Mouse (Mus musculus) brain, adult 2 months (tissue): ENCODE measurements at regions not wholly inside any gene's neighbourhood (a gene's known extent, or its start where the extent isn't known, plus 50 kb on each side); places are given as distances from the start of the nearest gene placed in this dataset.

Experiments
- DNase-seq: peaks from one replicate; pipeline ENCODE4 v3.0.0; 2011; ENCODE audit warnings: low read depth, low spot score

DNA sequence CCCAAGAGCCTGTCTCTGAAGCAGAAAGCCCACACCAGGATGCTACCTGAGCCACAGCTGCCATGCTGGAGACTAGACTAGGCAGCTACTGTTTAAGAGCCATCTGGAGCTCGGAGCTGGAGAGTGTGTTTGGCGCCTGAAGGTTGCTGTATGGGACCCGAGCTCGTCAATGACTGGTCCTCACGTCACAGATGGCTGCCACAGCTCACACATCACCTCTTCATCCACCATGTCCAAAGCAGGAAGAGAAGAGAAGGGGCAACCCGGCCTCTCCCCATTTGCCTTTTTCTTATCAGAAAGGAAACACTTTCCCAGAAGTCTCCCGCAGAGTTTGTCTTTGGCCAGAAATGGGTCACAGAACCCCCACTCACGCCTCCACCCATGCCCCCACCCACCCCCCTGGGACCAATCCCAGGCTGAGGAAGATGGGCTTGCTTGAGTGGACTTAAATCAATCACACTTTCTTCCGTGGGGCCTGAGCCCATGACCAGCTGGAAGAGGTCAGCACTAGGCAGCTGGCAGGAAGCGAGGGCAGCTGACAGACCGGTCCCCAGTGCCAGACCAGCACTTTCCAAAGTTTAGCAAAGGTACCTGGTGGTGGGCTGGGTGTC, 53.5 kb upstream of the Ptpn1 start:
- no peak for DNase-seq

DNA sequence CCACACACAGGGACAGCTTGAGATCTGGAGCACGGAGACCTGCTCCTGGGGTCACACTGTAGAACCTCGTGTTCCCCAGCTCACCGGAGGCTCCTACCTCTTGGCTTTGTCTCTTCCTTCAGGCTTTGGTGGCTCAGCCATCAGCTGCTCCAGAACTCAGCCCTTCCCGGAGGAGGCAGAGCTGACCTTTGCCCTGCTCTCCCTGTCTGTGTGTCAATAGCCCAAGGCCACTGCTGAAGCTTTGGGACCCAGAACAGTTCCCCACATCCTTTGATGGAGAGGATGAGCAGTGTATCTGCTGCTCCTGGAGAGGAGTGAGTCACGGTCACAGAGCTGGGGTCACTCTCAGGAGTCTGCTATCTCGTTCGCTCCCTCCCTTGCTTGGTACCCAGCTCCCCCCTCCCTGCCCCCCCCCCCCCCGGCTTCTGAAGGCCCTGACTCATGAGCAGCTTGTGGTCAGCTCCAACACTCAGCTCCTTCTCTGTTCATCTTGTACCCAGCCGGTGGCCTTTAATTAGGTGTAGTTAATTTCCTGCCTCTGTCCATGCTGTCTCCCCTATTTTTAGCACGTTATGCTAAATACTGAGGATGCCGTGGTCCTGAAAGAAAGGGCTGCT, 54.5 kb upstream of the Ptpn1 start:
- DNase-seq, result no peak

DNA sequence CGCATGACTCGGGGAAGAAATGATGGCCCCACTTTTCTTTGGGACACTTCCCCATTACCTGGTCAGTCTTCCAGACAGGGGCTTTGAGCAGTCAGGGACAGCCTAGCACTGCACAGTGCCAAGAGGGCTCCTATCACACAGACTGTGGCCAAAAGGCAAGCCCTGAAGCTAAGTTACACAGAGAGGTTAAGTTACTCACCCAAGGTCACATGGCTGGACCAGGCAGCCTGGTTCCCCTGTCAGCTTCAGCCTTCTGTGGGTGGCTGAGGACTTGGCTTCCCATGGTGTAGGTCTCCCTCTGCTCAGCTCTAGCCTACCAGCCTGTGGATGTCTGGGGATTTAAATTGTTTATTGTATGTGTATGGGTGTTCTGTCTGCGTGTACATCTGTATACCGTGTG, 59.4 kb upstream of the Ptpn1 start:
- no peak for DNase-seq

DNA sequence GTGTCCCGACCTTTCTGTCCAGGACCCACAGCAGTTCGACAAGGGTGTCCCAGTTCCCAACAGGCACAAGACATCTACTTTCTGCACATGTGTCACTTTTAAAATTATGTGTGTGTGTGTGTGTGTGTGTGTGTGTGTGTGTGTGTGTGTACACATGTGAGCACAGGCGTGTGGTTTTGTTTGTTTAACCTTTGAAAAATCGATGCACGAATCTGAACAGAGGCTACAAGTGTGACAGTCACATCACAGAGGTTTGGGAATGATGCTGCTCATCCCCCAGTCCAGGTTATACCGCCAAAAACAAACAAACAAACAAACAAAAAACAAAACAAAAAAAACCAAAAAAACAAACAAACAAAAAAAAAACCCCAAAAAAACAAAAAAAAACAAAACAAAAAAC, 61.7 kb upstream of the Ptpn1 start:
- DNase-seq, result no peak

DNA sequence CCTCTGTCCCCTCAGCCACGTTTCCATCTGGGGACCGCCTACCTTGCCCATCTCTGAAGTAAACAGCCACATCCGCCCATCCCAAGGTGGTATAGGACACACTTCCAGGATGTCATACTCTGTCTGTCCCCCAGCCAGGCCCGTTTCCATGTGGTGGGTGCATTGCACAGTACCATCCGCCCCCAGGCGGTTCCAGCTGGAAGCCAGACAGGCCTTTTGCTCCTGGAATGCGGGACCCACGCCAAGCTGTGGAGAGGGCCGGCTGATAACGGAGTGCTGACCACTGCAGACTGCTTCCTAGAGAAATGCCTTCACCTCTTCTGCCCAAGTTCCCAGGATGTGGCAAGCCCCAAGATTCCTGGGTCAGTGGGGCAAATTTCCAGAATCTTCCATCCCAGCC, 65.1 kb upstream of the Ptpn1 start:
- no peak for DNase-seq

DNA sequence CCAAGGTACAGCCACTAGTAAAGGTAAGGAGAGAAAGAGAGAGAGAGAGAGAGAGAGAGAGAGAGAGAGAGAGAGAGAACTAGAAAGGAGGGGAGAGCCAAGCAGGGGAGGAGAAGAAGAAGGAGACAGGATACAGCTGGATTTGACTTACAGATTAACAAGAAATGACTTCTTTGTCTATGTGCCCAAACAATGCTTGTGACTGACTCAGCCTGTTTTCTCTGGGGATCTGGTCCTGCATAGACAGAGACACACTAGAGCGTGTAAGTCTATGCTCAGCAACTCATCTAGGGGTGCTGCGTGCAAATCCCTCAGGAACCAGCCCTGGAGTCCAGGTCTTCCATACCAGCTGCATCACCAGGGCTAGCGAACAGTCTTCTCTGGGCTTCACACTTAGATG, 66.3 kb upstream of the Ptpn1 start:
- no peak for DNase-seq

DNA sequence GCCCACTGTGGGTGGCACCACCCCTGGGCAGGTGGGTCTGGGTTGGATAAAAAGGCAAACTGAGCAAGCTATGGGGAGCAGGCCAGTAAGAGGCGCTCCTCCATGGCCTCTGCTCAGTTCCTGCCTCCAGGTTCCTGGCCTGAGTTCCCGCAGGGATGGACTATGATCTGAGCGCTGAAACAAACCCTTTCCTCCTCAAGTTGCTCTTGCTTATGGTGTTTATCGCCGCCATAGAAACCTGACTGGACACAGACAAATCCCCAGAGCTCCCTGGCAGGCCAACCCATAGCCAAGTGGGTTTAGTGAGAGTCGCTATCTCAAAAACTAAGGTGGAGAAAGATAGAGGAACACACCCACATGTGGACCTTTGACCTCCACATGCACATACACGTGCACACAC, 67.2 kb upstream of the Ptpn1 start:
- no peak for DNase-seq

DNA sequence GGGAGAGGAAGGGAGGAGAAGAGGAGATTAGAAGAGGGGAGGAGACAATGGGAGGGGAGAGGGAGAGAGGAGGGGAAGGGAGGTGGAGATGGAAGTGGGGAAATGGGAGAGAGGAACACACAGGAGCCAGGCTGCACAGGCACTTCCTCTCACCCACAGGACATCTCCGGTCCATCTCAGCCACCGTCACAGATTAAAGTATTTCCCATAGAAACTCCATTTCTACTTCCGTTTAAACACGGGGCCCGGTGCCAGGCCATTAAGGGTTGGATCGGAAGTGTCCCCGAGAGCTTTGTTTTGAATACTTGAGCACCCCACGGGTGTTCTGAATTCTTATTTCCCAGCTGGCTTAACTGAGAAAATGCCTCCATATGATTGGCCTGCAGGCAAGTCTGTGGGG, 67.6 kb upstream of the Ptpn1 start:
- no peak for DNase-seq

DNA sequence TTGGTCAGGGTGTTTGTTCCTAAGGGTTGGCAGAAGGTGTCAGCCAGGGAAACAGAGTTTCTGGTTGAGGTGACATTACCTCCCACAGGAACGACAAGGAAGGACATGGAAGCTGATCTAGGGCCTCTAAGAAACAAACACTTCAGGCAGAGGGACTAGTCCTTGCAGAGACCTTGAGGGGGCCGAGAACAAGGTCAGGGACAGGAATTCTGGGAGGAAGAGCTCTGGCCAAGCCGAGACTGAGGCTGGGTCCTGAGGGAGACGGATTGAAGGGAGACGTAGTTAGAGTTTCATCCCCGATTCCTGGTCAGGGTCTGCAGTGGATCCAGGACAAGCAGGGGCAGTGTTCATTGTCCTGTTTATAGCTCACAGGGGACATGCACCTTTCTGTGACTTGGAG, 68.2 kb upstream of the Ptpn1 start:
- DNase-seq, result no peak

DNA sequence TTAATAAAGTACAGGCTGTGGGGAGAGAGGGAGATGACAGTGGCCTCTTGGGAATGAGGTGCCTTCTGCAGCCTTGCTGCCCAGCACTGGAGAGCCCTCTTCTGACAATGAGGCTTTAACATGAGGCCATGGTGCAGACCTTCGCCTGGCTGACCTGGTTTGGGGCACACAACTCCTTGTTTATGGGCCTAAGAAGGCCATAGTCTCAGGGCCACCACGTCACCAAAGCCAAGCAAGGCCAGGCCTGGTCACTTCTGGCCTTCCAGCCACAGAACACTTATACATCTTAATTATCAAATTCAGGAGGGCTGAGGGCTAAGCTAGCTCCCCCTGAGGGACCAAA, 70.7 kb upstream of the Ptpn1 start:
- DNase-seq, result no peak

DNA sequence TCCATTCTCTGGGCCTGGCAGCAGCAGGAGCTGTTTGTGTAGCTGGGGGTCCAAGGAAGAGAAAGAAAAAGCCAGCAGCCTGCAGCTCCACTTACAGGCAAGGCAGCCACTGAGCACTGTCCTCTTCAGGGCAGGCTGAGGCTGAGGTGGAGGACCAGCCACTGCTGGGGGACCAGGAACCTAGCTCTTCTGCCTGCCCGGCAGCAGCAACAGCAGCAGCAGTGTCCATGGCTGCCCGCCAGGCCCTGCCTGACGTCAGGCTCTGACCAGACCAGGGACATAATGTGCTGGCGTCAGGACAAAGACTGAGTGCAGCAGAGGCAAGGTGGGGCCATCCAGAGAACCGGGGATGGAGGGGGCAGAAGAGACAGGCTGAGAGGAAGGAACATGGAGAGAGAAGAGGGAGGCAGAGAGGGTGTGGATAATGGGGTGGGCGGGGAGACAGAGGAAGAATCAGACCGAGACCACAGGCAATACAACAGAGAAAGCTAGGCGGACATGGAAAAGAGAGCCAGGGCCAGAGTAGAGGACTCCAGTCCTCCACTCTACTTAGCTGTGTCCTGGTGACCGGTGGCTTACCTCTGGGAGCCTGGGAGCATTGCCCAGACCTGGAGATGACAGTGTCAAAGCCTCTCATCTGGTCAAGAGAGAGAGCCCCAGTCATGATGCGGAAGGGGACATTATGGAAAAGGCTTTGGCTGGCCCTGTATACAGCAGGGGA, 71.2 kb upstream of the Ptpn1 start:
- DNase-seq, result peak; percentile 79

DNA sequence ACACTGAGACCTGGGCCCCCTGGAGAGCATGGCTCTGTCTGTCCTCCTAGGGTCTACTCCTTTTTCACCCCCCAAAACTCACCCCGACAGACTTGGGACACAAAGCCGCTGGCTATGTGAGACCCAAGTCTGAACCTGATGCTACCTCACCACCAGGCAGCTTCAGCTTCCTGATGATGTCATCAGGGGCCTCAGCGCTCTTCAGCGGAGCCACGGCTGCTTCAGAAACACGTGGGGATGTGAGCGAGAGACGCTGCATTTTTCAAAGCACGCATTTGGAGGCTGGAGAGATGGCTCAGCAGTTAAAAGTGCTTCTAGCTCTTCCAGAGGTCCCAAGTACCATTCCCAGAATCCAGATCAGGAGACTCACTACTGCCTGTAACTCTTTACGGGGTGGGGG, 72.3 kb upstream of the Ptpn1 start:
- peak; percentile 32 for DNase-seq

DNA sequence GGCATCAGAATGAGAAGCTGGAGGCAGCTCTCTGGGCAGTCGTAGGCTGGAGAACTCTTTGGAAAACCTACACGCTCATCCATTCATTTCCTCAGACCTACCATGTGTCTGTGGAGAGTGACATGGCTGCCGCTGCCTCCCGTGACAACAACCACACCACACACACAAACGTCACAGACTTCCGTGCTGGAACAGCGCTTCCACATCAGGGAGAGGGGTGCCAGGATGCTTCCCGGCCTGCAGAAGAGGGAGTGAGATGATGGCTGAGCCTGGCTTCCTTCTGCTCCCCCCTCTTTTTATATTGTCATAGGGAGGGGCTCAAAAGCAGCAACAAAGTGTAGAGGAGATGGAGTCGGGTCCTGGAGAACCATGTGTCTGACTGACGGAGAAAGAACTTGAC, 73.5 kb upstream of the Ptpn1 start:
- DNase-seq, result no peak

DNA sequence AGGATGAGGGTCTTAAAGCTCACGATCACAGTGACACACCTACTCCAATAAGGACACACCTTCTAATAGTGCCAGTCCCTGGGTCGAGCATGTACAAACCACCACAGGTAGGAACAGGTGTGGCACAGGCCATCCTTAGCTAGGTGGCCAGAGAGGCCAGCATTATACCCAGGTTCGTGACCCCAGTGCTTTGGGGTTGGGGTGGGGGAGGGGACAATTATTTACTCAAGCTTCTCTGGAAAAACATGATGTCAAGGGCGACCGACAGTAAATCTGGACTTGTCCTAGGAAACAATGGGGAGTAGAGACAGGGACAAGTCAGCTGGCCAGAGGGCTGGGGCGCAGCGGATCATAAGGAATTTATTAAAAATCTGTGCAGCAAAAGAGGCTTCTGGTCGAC, 73.9 kb upstream of the Ptpn1 start:
- DNase-seq, result no peak

DNA sequence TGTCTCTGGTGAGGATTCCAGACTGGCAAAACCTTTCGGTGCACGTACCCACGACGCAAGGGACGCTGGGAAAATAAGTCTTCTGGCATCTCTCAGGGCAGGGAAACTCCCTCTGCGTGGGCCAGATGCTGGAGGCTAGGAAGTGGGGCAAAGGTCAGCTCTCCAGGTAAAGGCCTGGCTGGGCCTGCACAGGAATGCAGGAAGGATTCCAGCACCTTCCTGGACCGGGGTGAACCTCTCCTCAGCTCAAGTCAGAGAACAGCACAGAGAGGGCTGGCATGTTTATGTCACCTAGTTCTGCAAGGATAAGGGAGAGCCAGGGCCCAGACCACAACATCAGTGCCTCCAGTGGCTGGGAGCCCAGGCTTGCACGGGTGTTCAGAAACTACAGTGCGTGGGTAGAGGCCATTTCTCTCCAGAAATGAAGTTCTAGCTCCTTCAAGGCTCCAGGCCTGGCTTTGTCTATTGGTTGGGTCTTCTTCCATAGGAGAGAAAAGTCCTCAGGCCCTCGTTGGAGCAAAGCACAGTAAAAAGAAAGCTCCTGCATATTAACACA, 74.9 kb upstream of the Ptpn1 start:
- DNase-seq, result no peak

DNA sequence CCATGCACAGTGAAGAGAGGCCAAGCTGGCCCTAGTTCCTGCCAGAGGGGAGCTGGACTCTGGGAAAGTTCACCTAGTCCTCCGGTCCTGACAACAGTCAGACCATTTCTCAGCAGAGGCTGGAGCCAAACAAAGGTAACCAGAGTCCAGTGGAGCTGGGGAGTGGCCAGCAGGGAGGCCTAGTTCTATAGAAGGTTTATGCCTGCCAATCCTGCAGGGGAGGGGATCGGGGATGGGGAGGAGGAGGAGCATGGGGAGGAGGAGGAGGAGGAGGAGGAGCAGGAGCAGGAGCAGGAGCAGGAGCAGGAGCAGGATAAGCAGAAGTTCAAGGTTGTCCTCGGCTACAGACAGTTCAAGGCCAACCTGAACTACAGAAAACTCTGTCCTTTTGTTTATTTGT, 75.8 kb upstream of the Ptpn1 start:
- no peak for DNase-seq

DNA sequence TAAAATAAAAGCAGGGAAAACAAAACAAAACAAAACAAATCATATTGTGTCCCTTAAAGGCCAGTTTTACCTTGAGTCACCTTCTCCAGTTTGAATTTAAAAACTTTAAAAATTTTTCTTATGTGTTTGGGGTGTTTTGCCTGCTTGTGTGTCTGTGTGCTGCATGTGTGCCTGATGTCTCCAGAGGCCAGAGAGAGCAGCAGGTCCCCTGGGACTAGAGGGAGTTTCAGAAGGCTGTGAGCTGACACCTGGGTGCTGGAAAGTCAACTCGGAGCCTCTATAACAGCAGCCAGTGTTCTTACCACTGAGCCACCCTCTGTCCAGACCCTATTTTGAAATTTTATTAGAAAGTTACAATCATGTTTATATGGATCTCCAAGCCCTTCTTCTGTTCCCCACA, 77.8 kb upstream of the Ptpn1 start:
- DNase-seq, result no peak

DNA sequence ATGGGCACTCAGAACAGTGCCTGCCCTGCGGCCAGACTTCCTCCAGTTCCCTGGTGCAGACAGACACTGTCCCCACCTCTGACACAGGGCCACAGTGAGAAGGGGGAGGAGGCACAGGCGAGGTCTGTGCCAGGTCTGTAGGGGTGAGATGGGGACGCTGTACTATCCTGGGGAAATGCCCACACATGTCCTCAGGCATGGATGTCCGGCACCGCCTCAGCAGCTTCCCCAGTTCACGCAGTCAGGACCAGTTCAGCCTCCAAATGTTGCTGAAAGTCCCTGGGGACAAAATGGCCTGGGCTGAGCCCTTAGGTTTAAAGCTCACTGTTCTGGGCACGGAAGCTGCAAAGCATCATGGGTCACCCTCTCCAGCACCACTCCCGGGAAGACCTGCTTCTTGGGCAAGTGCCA, 78.4 kb upstream of the Ptpn1 start:
- DNase-seq, result no peak

DNA sequence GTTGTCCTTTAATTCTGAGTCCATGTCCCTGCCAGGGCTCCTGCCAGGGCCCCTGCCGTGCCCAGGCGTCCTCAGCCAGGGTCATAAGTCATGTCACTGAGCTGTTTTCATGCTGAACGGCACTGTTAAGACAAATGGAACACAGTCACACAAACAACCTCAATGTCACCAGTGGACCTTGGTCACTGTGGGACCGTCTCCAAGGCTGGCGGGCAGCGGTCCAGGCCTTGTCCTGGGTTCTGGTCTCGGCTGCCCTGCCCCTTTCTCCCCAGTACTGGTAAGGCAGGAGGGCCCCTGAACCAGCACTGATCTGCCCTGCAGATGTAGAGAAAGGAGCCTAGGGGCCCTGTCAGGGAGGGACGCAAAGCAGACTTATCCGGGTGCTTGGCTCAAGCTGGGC, 79.3 kb upstream of the Ptpn1 start:
- DNase-seq, result no peak

DNA sequence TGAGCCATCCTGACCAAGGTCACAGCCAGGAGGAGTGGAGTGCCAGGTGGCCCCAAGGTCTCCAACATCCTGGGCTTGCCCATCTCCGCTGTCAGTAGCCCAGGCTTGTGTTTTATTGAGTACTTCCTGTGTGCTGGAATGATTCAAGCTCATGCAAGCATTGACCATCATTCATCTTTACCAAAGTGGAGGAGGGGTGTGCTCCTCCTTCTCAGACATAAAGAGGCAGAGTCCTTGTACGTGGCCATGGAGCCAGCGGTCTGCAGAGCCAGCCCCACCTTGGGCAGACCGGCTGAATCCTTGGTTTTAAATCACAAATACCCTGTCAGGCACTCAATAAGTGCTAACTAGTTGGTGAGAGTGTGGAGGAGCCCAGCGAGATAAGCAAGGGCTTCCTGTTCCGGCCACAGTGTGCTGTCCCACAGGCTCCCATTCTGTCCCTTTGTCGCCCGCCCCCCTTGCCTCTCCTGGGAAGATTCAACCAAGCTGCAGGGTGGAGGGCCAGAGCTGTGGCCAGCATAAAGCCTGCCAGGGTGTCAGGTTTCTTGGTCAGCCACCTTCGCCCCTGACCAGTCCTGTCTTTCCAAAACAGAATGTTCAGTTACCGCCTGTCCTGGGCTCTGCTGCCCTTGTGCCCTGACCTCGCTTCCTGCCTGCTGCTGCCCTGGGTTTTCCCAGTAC, 80.5 kb upstream of the Ptpn1 start:
- no peak for DNase-seq

DNA sequence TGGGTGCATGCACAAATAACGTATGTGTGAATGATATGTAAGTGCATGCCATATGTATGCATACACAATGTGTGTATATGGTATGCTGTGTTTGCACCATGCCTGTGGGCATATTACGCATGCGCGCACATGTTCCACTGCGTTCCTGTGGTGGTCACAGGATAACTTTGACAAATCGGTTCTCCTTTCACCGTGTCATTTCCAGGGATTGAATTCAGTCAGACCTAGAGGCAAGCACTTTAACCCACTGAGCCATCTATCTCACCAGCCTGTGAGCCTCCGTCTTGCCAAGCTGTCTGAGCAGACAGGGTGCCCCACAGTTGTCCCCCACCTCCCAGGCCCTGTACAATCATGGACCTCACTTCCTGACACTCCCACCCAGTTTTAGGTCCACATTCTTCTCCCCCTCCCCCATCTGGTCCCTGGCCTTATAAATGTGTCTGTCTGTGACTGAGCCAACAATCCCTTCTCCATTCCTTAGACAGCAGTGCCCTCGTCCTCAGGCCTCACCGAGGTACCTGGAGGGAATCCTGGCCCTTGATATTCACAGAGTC, 81.8 kb upstream of the Ptpn1 start:
- DNase-seq, result no peak
